Mouse (Mus musculus): Measurements from ENCODE around the gene Gpc1. TPM values are rescaled to one million over a fixed set of nuclear protein-coding genes. Genes with fewer than 3 reads are reported as not detected.

Gene Gpc1
- total RNA-seq, 2 experiments from 2014 or later, result 73.8 to 81.8 TPM

GRCm38 (mm10) chr1:92832011-92833010 lies 866 bp downstream of the Gpc1 start:
- intact Hi-C loops (cut with DNase I), result loop anchor here (2.0 kb wide), 1 partner anchor 312 kb away; no protein-coding TSS in a partner anchor
- peak; percentile 34 to 37 for DNase-seq (ENCODE audit: low spot score in 2 of 2)

- peak; percentile 88 for DNase-seq (ENCODE audit: low spot score in 2 of 2)
- intact Hi-C loops (cut with DNase I), result loop anchor here (1.0 to 2.0 kb wide), 3 partner anchors 137 to 313 kb away; partner anchors contain the start of gene Otos
Observed at GRCm38 (mm10) chr1:92833987-92834706, 2.7 kb downstream of the Gpc1 start.

- intact Hi-C loops (cut with DNase I), result no loop called here
- no peak for DNase-seq (ENCODE audit: low spot score in 2 of 2)
Observed at GRCm38 (mm10) chr1:92837931-92838833, 6.7 kb downstream of the Gpc1 start.

GRCm38 (mm10) chr1:92839211-92839610 lies 7.8 kb downstream of the Gpc1 start:
- intact Hi-C loops (cut with DNase I), result no loop called here
- DNase-seq (ENCODE audit: low spot score in 2 of 2), result peak in 1 of 2 experiments; percentile 53

DNA sequence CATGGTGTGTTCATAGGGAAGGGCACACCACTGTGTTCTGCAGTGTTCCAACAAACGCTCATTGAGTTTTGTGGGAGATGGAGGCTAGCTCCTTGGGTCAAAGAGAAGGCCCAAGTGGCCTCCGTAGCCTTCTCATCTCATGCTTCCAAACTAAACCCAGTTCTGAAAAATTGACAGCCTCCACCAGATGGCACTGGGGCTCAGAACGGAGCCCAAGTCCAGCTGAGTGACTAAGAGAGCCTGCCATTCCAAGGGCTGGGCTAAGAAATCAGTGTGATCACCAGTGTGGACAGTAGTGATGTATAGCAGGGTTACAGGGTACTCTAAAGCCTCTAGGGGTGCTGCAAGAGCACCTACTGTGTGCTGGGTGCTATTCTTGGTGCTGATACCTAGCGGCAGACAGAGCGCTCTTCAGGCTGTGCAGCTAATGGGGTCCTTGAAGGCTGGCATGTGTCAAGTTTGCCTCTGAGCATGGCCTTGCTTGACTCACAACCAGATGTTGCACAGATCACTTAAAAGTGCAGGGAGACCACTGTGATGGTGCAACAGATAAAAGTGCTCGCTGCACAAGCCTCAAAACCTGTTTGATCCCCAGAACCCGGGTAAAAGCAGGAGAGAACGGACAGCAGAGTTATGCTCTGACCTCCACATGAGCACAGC lies 8.9 kb downstream of the Gpc1 start:
- DNase-seq (ENCODE audit: low spot score in 2 of 2), result peak in 1 of 2 experiments; percentile 40
- intact Hi-C loops (cut with DNase I), result loop anchor here (2.0 kb wide), 1 partner anchor 54 kb away; no protein-coding TSS in a partner anchor

GRCm38 (mm10) chr1:92841427-92841826 lies 10.0 kb downstream of the Gpc1 start:
- intact Hi-C loops (cut with DNase I), result loop anchor here (2.0 kb wide), 1 partner anchor 53 kb away; no protein-coding TSS in a partner anchor

DNA sequence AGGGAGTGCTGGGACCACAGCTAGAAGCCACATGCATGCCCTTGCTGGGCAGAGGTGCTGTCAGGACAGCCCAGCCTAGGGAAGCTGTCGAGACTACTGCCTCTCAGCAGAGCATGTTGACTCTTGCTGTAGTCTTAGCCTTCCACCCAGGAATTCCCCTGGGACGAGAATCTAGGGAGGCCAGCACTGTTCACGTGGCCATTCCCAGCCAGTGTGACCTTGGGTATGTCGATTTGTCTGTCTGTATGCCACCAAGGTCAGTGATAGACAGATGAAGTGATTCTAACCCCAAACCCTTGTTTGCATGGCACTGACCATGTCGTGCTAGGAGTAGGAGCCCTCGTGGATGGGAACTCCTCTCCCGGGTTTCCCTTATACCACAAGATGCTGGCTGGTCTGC lies 14.4 kb downstream of the Gpc1 start:
- DNase-seq (ENCODE audit: low spot score in 2 of 2), result no peak
- intact Hi-C loops (cut with DNase I), result no loop called here

More at GRCm38 (mm10) chr1:92841427-92841826, 10.0 kb downstream of the Gpc1 start:
- DNase-seq (ENCODE audit: low spot score in 2 of 2), result no peak

- intact Hi-C loops (cut with DNase I), result no loop called here
- DNase-seq (ENCODE audit: low spot score in 2 of 2), result peak in 1 of 2 experiments; percentile 32
Observed at GRCm38 (mm10) chr1:92847873-92848839, 16.7 kb downstream of the Gpc1 start.

DNA sequence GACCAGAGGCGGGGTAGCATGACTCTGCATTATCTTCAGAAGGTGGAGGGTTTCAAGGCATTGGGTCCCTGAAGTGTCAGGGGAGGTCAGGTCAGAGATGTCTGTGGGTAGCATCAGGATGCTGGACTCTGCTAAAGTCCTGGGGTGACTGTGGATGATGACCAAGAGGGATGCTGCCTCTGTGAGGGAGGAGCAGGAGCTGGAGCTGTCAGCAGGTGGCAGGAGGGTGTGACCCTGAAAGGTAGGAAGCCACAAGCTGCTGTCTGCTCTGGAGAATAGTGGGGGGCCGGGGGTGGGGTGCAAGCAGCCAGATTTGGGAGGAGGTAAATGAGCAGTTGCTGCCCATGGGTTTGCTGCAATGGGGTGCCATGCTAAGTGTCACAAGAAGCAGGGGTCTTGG lies 18.0 kb downstream of the Gpc1 start:
- intact Hi-C loops (cut with DNase I), result no loop called here

DNA sequence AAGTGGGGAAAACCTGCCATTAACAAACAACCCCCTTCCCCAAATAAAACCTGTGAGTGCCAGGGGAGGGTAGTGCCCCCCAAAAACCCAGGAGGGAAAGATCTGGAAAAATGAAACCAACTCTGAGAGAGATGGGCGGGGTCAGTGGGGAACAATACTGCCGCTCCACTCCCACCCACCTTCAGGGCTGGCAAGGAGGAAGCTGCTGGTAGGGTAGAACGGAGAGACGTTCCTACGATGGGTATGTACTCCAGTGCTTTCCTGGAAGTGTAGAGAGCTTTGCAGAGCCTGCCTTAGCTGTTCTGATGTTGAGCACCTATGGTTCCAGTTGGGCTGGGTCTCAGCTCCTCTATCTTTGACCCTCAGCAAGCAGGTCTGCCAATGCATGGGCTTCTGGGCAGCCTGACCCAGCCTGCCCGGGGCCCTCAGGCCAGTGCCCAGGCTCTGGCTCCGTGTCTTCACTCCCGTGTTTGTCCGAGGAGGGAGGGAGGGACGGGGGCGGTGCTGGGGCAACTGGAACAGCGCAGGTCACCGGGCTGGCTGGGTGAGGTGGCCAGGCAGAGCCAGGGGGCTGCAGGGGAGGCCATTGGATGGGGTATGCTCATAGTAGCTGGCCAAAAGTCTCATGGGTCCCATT lies 18.6 kb downstream of the Gpc1 start:
- no peak for DNase-seq (ENCODE audit: low spot score in 2 of 2)

More for the DNA sequence above, 18.0 kb downstream of the Gpc1 start:
- no peak for DNase-seq (ENCODE audit: low spot score in 2 of 2)

GRCm38 (mm10) chr1:92852450-92852849 lies 21.0 kb downstream of the Gpc1 start:
- intact Hi-C loops (cut with DNase I), result loop anchor here (10.0 kb wide), 1 partner anchor 152 kb away; the partner anchor contains the start of gene Aqp12
- DNase-seq (ENCODE audit: low spot score in 2 of 2), result no peak

More for the DNA sequence above, 18.6 kb downstream of the Gpc1 start:
- intact Hi-C loops (cut with DNase I), result loop anchor here (10.0 kb wide), 1 partner anchor 155 kb away; the partner anchor contains the start of gene Aqp12

- intact Hi-C loops (cut with DNase I), result no loop called here
- DNase-seq (ENCODE audit: low spot score in 2 of 2), result no peak
Observed at GRCm38 (mm10) chr1:92861503-92861902, 30.1 kb downstream of the Gpc1 start.

DNA sequence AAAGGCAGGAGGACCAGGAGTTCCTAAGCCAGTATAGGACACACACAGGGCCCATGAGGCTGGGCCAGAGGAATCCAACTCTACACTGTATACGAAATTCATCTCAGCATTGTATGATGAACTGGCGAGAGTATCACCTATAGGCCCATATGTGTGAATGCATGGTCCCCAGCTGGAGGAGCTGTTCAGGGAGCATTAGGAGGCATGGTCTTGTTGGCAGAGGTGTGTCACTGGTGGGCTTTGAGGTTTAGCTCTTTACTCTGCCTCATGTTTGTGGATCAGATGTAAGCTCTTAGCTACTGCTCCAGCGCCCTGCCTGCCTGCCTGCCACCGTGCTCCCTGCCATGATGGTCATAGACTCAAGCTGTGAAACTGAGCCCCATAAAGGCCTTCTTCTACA lies 31.8 kb downstream of the Gpc1 start:
- DNase-seq (ENCODE audit: low spot score in 2 of 2), result no peak
- intact Hi-C loops (cut with DNase I), result no loop called here

DNA sequence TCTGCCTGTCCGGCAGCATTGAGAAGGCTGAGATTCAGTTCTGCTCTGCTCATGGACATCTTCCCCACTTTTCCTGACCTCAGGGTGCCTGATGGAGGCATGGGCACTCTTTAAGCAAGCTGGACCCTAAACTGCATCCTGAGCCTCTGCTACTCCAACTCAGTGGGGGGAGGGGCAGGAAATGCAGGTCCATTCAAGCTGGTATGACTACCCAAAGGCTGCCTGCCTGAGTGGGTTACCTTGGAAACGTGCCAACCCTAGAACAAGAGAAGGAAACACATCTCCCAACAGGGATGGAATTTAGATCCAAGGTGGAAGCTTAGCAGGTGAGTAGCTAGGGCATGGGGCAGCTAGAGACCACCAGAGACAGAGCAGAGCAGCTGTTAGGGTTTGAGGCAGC lies 34.7 kb downstream of the Gpc1 start:
- no peak for DNase-seq (ENCODE audit: low spot score in 2 of 2)
- intact Hi-C loops (cut with DNase I), result no loop called here

DNA sequence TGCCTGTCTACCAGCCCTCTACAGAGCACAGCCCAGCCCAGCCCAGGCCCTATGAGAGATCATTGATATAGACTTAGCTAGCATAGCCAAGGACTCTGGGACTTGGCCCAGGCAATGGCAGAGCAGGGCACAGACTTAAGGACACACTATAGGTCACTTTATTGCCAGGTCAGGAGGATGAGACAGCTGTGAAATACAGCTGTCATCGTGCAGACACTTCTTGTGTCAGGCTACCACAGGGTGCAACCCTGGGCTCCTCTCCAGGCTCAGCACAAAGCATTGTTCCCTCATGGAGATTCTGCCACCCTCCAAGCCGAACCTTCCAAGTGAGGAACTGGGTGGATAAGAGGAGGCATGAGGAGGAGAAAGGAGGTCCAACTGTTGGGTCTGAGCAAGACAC lies 38.5 kb downstream of the Gpc1 start:
- DNase-seq (ENCODE audit: low spot score in 2 of 2), result no peak
- intact Hi-C loops (cut with DNase I), result no loop called here

DNA sequence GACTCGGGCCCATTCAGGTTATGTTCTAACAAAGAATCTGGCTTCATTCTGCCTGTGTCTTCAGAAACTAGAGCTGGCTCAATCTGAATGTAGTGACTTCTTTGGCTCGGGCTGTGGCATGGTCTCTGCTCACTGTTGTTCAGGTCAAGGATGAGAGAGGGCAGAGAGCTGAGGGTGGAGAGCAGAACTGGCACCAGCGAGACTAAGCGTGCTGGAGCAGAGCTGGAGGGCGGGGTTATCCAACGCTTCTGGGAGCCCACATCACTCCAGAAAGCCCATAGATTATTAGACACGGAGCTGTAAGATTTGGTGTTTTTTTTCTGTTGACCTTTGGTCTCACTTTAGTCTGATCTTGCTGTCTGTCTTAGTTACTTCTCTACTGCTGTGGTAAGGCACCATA lies 41.2 kb downstream of the Gpc1 start:
- DNase-seq (ENCODE audit: low spot score in 2 of 2), result no peak
- intact Hi-C loops (cut with DNase I), result no loop called here

DNA sequence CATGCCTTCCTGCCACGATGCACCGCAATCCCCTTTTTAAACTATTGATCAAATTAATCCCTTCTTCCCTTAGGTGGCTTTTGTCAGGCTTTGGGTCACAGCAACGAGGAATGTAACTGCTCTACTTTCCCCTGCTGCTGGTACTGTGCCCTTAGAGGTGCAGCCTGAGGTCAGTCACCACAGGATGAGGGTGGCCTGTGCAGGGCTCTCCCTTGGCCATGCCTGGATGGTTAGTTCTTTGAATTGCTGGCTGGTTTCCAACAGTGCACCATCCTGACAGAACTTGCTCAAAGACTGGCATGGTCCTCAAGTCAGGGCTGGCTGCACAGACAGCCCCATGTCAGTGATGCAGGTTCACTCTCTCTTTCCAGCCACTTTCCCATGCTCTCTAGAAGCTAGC lies 42.6 kb downstream of the Gpc1 start:
- DNase-seq (ENCODE audit: low spot score in 2 of 2), result no peak
- intact Hi-C loops (cut with DNase I), result no loop called here
